Mouse (Mus musculus) G1E (cell line): ENCODE measurements around the gene Mia2.

Experiments used
- CTCF ChIP-seq: IDR thresholded peaks from 2 replicates; pipeline ENCODE4 v1.5.1; 2012; ENCODE audit warnings: low read depth, low read length, inconsistent platforms, mixed read lengths
- GATA1 ChIP-seq: IDR thresholded peaks from 2 replicates; pipeline ENCODE4 v1.6.1; 2012; ENCODE audit warnings: borderline replicate concordance, low read length, inconsistent platforms, mixed read lengths
- GATA2 ChIP-seq: IDR thresholded peaks from 2 replicates; pipeline ENCODE4 v1.6.1; 2012; ENCODE audit warnings: low read depth, low read length, inconsistent platforms, borderline replicate concordance
- POLR2AphosphoS5 ChIP-seq: IDR thresholded peaks from 2 replicates; pipeline ENCODE4 v1.6.1; 2012; ENCODE audit warnings: low read depth, low read length, inconsistent platforms; ENCODE audit not compliant: insufficient replicate concordance

DNA sequence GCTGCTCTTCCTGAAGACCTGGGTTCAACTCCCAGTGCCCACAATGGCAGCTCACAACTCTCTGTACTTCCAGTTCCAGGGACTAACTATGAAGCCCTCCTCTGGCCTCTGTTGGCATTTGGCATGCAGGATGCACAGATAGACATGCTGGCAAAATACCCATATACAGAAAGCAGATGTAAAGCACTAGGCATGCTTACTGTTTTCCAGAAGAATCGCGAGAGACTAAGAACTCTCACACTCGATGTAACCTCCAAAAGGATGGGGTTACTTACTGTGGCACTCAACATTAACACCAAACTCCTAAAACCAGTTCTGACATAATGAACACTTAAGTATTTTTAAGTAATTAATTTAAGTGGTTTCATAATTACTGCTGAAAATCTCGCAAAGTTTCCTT is 35.3 kb upstream of the Mia2 start:
- no peak for TF ChIP-seq CTCF
- TF ChIP-seq GATA1, result no peak
- TF ChIP-seq GATA2, result no peak
- no peak for TF ChIP-seq POLR2AphosphoS5
